Mouse (Mus musculus) myocyte (in vitro differentiated cells): Measurements from ENCODE around the gene H13. TPM values are rescaled to one million over a fixed set of nuclear protein-coding genes. Genes with fewer than 3 reads are reported as not detected.
A peak's percentile ranks its signal among the peaks of the same experiment; 100 is the strongest.

Source experiments
- H3K27me3 ChIP-seq: one replicate; pipeline ENCODE4 v1.6.1; 2011; ENCODE audit not compliant: control insufficient read depth, insufficient read depth, insufficient read length
- H3K36me3 ChIP-seq: one replicate; pipeline ENCODE4 v1.6.1; 2011; ENCODE audit not compliant: control insufficient read depth, insufficient read depth
- H3K4me2 ChIP-seq: one replicate; pipeline ENCODE4 v1.6.1; 2011; ENCODE audit warnings: low read depth, control low read depth
- H3K4me3 ChIP-seq: one replicate; pipeline ENCODE4 v1.5.1; 2011; ENCODE audit warnings: mild to moderate bottlenecking, control low read depth, moderate library complexity
- H3K79me2 ChIP-seq: one replicate; pipeline ENCODE4 v1.6.1; 2011; ENCODE audit not compliant: control insufficient read depth, insufficient read depth
- H3ac ChIP-seq: one replicate; pipeline ENCODE4 v1.6.1; 2011; ENCODE audit not compliant: control insufficient read depth, insufficient read length
- CEBPB ChIP-seq: IDR thresholded peaks from 2 replicates; pipeline ENCODE4 v1.6.1; 2011; ENCODE audit warnings: mild to moderate bottlenecking, moderate library complexity; ENCODE audit not compliant: poor library complexity, insufficient read depth, severe bottlenecking
- E2F4 ChIP-seq: IDR thresholded peaks from one replicate; pipeline ENCODE4 v1.6.1; 2011; ENCODE audit warnings: mild to moderate bottlenecking, control low read depth, moderate library complexity; ENCODE audit not compliant: insufficient read depth
- MAX ChIP-seq: IDR thresholded peaks from one replicate; pipeline ENCODE4 v1.6.1; 2011; ENCODE audit warnings: low read depth, mild to moderate bottlenecking, control low read depth
- MYOD1 ChIP-seq, 3 experiments: IDR thresholded peaks; one replicate each; pipeline ENCODE4 v1.6.1; 2011; ENCODE audit warnings: control low read depth in 2 of 3, low read depth in 2 of 3, mild to moderate bottlenecking in 2 of 3, moderate library complexity in 1 of 3; ENCODE audit not compliant: insufficient read length in 2 of 3, control insufficient read depth in 1 of 3
- MYOG ChIP-seq, 3 experiments: IDR thresholded peaks; one replicate each; pipeline ENCODE4 v1.6.1; 2011; ENCODE audit warnings: control low read depth in 2 of 3, low read depth in 2 of 3, mild to moderate bottlenecking in 2 of 3; ENCODE audit not compliant: insufficient read length in 2 of 3, control insufficient read depth in 1 of 3, insufficient read depth in 1 of 3
- POLR2A ChIP-seq: IDR thresholded peaks from one replicate; pipeline ENCODE4 v1.6.1; 2011; ENCODE audit warnings: low read depth, mild to moderate bottlenecking, control low read depth, moderate library complexity; ENCODE audit not compliant: insufficient read length
- POLR2AphosphoS2 ChIP-seq: IDR thresholded peaks from one replicate; pipeline ENCODE4 v1.6.1; 2011; ENCODE audit warnings: low read depth, control low read depth; ENCODE audit not compliant: insufficient read length
- REST ChIP-seq: IDR thresholded peaks from one replicate; pipeline ENCODE4 v1.6.1; 2011; ENCODE audit warnings: mild to moderate bottlenecking, control low read depth, moderate library complexity; ENCODE audit not compliant: insufficient read depth, insufficient read length
- SRF ChIP-seq: IDR thresholded peaks from one replicate; pipeline ENCODE4 v1.6.1; 2011; ENCODE audit warnings: low read depth; ENCODE audit not compliant: control insufficient read depth, insufficient read length
- TCF12 ChIP-seq: IDR thresholded peaks from one replicate; pipeline ENCODE4 v1.6.1; 2011; ENCODE audit warnings: mild to moderate bottlenecking, control low read depth; ENCODE audit not compliant: poor library complexity, insufficient read depth, severe bottlenecking
- TCF3 ChIP-seq: IDR thresholded peaks from one replicate; pipeline ENCODE4 v1.6.1; 2011; ENCODE audit warnings: low read depth, control low read depth; ENCODE audit not compliant: insufficient read length
- USF1 ChIP-seq: IDR thresholded peaks from one replicate; pipeline ENCODE4 v1.6.1; 2011; ENCODE audit warnings: low read depth, mild to moderate bottlenecking, control low read depth, moderate library complexity
- polyA plus RNA-seq: library from polyadenylated mRNA; unstranded; fragments of >200 nt; fragmentation: generic; extraction: Trizol; gene quantifications from one replicate; pipeline ENCODE4 v1.2.1, GENCODE M21; 2012; ENCODE audit warnings: missing spikeins

The H13 gene
- polyA plus RNA-seq, 1 experiment = 190 TPM

DNA sequence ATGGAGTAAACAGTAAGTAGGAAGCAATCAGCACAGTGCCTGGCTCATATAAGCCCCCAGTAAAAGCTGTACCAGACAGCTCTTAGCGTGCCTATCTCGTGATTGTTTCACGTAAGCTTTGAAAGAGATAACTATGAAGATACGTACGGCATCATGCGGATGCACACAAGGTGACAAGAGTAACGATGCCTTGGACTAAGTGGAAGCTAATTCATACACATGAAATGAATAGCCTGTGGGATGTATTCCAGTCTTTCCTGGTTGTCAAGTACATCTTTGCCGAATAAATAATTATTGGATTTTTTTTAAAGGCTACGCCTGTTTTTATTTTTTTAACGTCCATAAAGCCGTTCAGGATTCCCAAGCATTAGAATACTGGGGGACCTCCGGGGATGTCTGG, 17.1 kb downstream of the H13 start:
- H3K4me2 ChIP-seq = peak overlapping the region; percentile 56
- peaks cover 71% of the 10 kb centered on the region for H3K36me3 ChIP-seq
- peak overlapping the region; percentile 32 for H3K4me3 ChIP-seq
- no peaks in the 10 kb centered on the region for H3K27me3 ChIP-seq
- TF ChIP-seq MAX = no peak
- TF ChIP-seq MYOD1 (IDR thresholded peaks at IDR 0.05; ENCODE audit: control insufficient read depth in 1 of 3, insufficient read length in 2 of 3, low read depth in 2 of 3) = no peak
- TF ChIP-seq E2F4 = no peak
- no peak for TF ChIP-seq POLR2A
- no peak for TF ChIP-seq USF1
- no peak for TF ChIP-seq REST
- TF ChIP-seq SRF = no peak
- no peak for TF ChIP-seq CEBPB
- no peak for TF ChIP-seq POLR2AphosphoS2
- TF ChIP-seq TCF12 = no peak
- TF ChIP-seq MYOG (IDR thresholded peaks at IDR 0.05; ENCODE audit: control insufficient read depth in 1 of 3, insufficient read depth in 1 of 3, insufficient read length in 2 of 3, low read depth in 2 of 3) = no peak
- TF ChIP-seq TCF3 = no peak
- no peak overlapping the region for H3ac ChIP-seq
- H3K79me2 ChIP-seq = peaks cover 12% of the 10 kb centered on the region

DNA sequence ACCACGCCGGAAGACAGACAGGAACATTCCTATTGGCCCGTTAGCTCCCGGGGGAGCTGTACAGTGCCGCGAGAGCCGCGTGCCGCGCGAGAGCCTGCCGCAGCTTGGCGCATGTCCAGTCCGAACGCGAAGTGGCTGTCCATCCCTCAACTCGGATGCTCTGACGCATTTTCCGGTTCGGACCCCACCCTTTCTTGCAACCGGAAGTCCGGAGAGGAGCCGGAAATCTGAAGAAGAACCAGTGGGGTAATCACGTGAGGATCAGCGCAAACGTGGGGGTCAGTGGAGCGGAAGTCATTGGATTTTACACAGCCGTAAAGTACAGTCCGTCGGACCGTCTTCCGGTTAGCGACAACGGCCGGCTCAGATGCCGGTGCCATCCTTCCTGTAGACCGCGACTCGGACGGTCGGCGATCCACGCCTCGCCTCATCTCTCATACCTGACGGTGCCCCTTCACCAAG, 17.6 kb downstream of the H13 start, which contains the start of gene Mcts2:
Mcts2 (plus strand) TSS at position 230 of the 462 bp plus-strand sequence.
- Histone ChIP-seq H3K4me2 (peak within 1 kb of the TSS; percentile 74), H3K79me2 (peaks cover 12% of the 10 kb centered on the region), H3K27me3 (no peaks in the 10 kb centered on the region), H3K4me3 (peak within 1 kb of the TSS; percentile 32), H3K36me3 (peaks cover 66% of the 10 kb centered on the region), H3ac (peak within 1 kb of the TSS; percentile 9)
- TF ChIP-seq USF1 (peak; percentile 88), POLR2A (peak; percentile 81), REST (no peak), SRF (no peak), MYOD1 (IDR thresholded peaks at IDR 0.05; ENCODE audit: control insufficient read depth in 1 of 3, insufficient read length in 2 of 3, low read depth in 2 of 3) (no peak), TCF3 (no peak), MAX (no peak), POLR2AphosphoS2 (peak; percentile 95), E2F4 (no peak), TCF12 (no peak), CEBPB (no peak), MYOG (IDR thresholded peaks at IDR 0.05; ENCODE audit: control insufficient read depth in 1 of 3, insufficient read depth in 1 of 3, insufficient read length in 2 of 3, low read depth in 2 of 3) (peak in 1 of 3 experiments; percentile 7)

DNA sequence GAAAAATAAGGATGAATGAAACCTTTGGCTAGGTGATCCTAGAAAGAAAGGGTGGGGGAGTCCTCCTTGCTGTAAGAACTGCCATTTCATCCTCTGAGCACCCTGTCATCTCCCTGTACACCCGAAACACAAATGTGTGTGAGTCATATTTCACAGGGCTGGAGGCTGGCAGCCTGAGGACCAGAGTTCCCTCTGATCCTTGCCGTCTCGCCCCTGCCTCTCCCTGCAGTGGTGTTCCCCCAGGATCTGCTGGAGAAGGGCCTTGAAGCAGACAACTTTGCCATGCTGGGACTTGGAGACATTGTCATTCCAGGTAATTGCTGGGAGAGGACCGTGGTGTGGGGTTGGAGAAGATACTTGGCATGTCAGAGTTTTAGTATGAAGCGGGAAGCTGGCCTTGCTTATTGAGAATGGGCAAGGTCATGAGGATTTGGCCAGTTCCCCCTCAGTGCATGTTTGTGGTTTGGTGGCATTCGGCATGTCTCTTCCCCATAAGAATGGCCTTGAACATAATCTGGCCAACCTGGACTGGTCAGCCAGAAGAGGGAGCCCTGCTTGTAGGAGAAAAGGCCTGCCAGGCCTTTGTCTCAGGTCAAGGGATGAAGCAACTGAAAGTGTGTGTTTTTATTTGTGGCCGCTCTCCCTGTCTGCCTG, 22.4 kb downstream of the H13 start:
- peaks cover 41% of the 10 kb centered on the region for H3K36me3 ChIP-seq

DNA sequence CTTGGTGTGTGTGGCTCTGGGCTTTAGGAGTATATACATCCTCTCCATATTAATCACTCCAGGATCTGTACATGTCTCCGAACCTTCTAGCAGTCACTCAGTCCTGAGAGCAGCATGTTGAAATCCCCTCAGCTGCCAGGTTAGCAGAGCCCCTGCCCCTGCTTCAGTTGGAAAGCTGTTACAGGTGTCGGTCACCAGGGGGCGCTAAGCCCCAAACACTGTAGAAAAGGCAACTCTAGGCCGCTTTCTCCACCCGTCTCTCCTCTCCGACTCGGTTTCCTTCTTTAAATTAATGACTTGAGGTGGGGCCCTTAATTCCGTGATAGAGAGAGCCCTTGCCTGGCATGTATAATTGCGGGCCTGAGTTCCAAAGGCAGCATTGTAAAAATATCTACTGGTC, 24.0 kb downstream of the H13 start:
- Histone ChIP-seq H3K4me2 (peak overlapping the region; percentile 89), H3ac (no peak overlapping the region), H3K36me3 (peaks cover 37% of the 10 kb centered on the region), H3K27me3 (no peaks in the 10 kb centered on the region), H3K4me3 (peak overlapping the region; percentile 7), H3K79me2 (peaks cover 4% of the 10 kb centered on the region)
- TF ChIP-seq SRF = no peak

More for the DNA sequence above, 22.4 kb downstream of the H13 start:
- TF ChIP-seq POLR2AphosphoS2 (peak; percentile 47), CEBPB (no peak)
- peak overlapping the region; percentile 18 for H3K4me2 ChIP-seq
- no peaks in the 10 kb centered on the region for H3K27me3 ChIP-seq
- H3K79me2 ChIP-seq = peaks cover 12% of the 10 kb centered on the region
- H3ac ChIP-seq = no peak overlapping the region
- H3K4me3 ChIP-seq = no peak overlapping the region

DNA sequence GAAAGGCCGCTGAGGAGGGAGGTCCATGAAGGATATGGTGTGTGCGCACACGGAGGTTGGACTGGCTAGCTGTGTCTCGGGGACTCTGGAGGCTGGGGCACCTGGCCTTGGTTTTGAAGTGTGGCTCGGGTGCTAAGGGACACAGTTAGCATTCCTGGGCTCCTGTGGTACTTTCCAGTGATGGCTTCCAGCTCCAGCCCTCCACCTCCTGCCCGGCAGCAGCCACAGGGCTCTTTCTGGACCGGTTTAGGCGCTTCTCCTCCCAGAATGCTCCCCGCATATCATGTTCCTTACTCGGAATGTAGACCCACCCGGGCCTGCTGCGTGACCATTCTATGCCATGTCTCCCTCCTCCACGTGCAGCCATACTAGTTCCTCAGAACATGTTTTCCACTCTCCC, 24.5 kb downstream of the H13 start:
- peak overlapping the region; percentile 7 for H3K4me3 ChIP-seq
- peak overlapping the region; percentile 89 for H3K4me2 ChIP-seq
- H3K36me3 ChIP-seq = peaks cover 34% of the 10 kb centered on the region
- peaks cover 4% of the 10 kb centered on the region for H3K79me2 ChIP-seq
- no peaks in the 10 kb centered on the region for H3K27me3 ChIP-seq
- no peak for TF ChIP-seq MAX
- TF ChIP-seq REST = no peak
- TF ChIP-seq CEBPB = no peak
- no peak for TF ChIP-seq USF1
- no peak for TF ChIP-seq MYOG (IDR thresholded peaks at IDR 0.05; ENCODE audit: control insufficient read depth in 1 of 3, insufficient read depth in 1 of 3, insufficient read length in 2 of 3, low read depth in 2 of 3)
- TF ChIP-seq POLR2A = no peak
- TF ChIP-seq MYOD1 (IDR thresholded peaks at IDR 0.05; ENCODE audit: control insufficient read depth in 1 of 3, insufficient read length in 2 of 3, low read depth in 2 of 3) = no peak
- TF ChIP-seq POLR2AphosphoS2 = peak; percentile 53
- TF ChIP-seq TCF3 = no peak
- no peak overlapping the region for H3ac ChIP-seq
